21 mouse cellular contexts compared by ENCODE assay signal in genomic region chr7:71232821-71233815, GRCm38 (mm10).
DNase-seq lines count a peak whose midpoint lies in the region; ATAC-seq and TF ChIP-seq lines count a peak whose summit lies in the region.
"Had no signal": no experiment of that assay in that cellular context is flagged by ENCODE, and none has a peak within 500 bp of the region (broad histone marks: within the 10 kb centered on the region; RNA-seq: fewer than 3 reads in every experiment).

No protein-coding gene starts in this region.

- H3K9ac ChIP-seq in heart, embryonic 13.5 days: no peak overlapping the region
- H3K9ac ChIP-seq in limb, embryonic 12.5 days (replicated peaks): no peak overlapping the region
- H3K9ac ChIP-seq in stomach, embryonic 16.5 days (ENCODE audit: low read length): no peak overlapping the region
- H3K9ac ChIP-seq: embryonic facial prominence, embryonic 13.5 days; hindbrain, embryonic 13.5 days; liver, embryonic 14.5 days; neural tube, embryonic 13.5 days had no signal

- H3K4me3 ChIP-seq in heart, embryonic 13.5 days: no peak overlapping the region
- H3K4me3 ChIP-seq in limb, embryonic 12.5 days (replicated peaks): no peak overlapping the region
- no peak overlapping the region for H3K4me3 ChIP-seq in limb, embryonic 10.5 days
- H3K4me3 ChIP-seq in testis, adult 2 months (ENCODE audit: control insufficient read depth, low read depth, low read length): no peak overlapping the region
- no peak overlapping the region for H3K4me3 ChIP-seq in stomach, embryonic 16.5 days (replicated peaks; ENCODE audit: low read length)
- H3K4me3 ChIP-seq: embryonic facial prominence, embryonic 13.5 days; forebrain, embryonic 10.5 days; hindbrain, embryonic 13.5 days; megakaryocyte, embryonic 14.5 days; neural tube, embryonic 13.5 days had no signal

- 65% methylated on average over 8 of the region's 8 CpGs for WGBS in heart, embryonic 13.5 days
- WGBS in limb, embryonic 12.5 days: 63% methylated on average over 8 of the region's 8 CpGs
- WGBS in limb, embryonic 10.5 days: 76% methylated on average over 8 of the region's 8 CpGs
- 48% methylated on average over 8 of the region's 8 CpGs for WGBS in stomach, embryonic 16.5 days

- ATAC-seq in heart, embryonic 13.5 days (ENCODE audit: extremely low read depth, insufficient number of reproducible peaks, low FRiP score, low TSS enrichment): no peak
- ATAC-seq in limb, embryonic 12.5 days (ENCODE audit: insufficient number of reproducible peaks, insufficient read depth, low FRiP score, low TSS enrichment, low read depth): no peak
- no peak for ATAC-seq in stomach, embryonic 16.5 days (ENCODE audit: insufficient read depth, low FRiP score)
- ATAC-seq in frontal cortex, adult (ENCODE audit: low TSS enrichment): no peak
- ATAC-seq: CD4-positive, CD25-positive, alpha-beta regulatory T cell, adult 4 months; intestine, postnatal 0 days; midbrain, embryonic 16.5 days had no signal

- no peak for TF ChIP-seq CTCF in testis, adult 2 months (IDR thresholded peaks at IDR 0.05; ENCODE audit: control insufficient read depth, insufficient read depth, insufficient replicate concordance, low read depth, low read length)

- H3K27me3 ChIP-seq in heart, embryonic 13.5 days (replicated peaks): 0 out of 2 replicates have a peak, but pooled peaks cover 7% of the 10 kb centered on the region
- no peaks in the 10 kb centered on the region; the same call in 1 of the 2 replicates for H3K27me3 ChIP-seq in limb, embryonic 12.5 days
- H3K27me3 ChIP-seq in limb, embryonic 10.5 days (ENCODE audit: low read depth, poor library complexity, severe bottlenecking): no peaks in the 10 kb centered on the region
- no peaks in the 10 kb centered on the region for H3K27me3 ChIP-seq in testis, adult 2 months (ENCODE audit: control insufficient read depth, insufficient read depth, low read length)
- no peaks in the 10 kb centered on the region for H3K27me3 ChIP-seq in stomach, embryonic 16.5 days (ENCODE audit: control insufficient read depth, insufficient read depth, low read length)
- H3K27me3 ChIP-seq: embryonic facial prominence, embryonic 13.5 days; hindbrain, embryonic 13.5 days; megakaryocyte, embryonic 14.5 days; neural tube, embryonic 13.5 days had no signal

- DNase-seq in heart, adult 18-20 months: no peak
- no peak for DNase-seq in limb, embryonic 10.5 days (ENCODE audit: low spot score)
- DNase-seq in testis, postnatal 14 days (ENCODE audit: low spot score): no peak
- DNase-seq: adrenal gland, adult 2 months; cerebellum, adult 18-20 months; gastrocnemius, postnatal 36 days; thymus, postnatal 14 days had no signal

- no peaks in the 10 kb centered on the region for H3K36me3 ChIP-seq in heart, embryonic 13.5 days
- no peaks in the 10 kb centered on the region for H3K36me3 ChIP-seq in limb, embryonic 12.5 days
- H3K36me3 ChIP-seq in limb, embryonic 10.5 days: no peaks in the 10 kb centered on the region
- H3K36me3 ChIP-seq in testis, adult 2 months (ENCODE audit: control insufficient read depth, insufficient read depth, low read length): no peaks in the 10 kb centered on the region
- no peaks in the 10 kb centered on the region for H3K36me3 ChIP-seq in stomach, embryonic 16.5 days (ENCODE audit: control insufficient read depth, insufficient read depth, low read length)
- H3K36me3 ChIP-seq: embryonic facial prominence, embryonic 13.5 days; forebrain, embryonic 10.5 days; hindbrain, embryonic 13.5 days; neural tube, embryonic 13.5 days had no signal

- no peaks in the 10 kb centered on the region for H3K9me3 ChIP-seq in heart, embryonic 13.5 days
- H3K9me3 ChIP-seq in limb, embryonic 12.5 days: no peaks in the 10 kb centered on the region
- no peaks in the 10 kb centered on the region for H3K9me3 ChIP-seq in limb, embryonic 10.5 days (replicated peaks)
- no peaks in the 10 kb centered on the region for H3K9me3 ChIP-seq in stomach, embryonic 16.5 days (replicated peaks; ENCODE audit: control insufficient read depth, low read length)
- H3K9me3 ChIP-seq: embryonic facial prominence, embryonic 13.5 days; forebrain, embryonic 10.5 days; hindbrain, embryonic 13.5 days; megakaryocyte, embryonic 14.5 days; neural tube, embryonic 13.5 days had no signal

- no peak for TF ChIP-seq POLR2A in testis, adult 2 months (IDR thresholded peaks at IDR 0.05; ENCODE audit: control insufficient read depth, low read depth, low read length)

- peaks cover 52% of the 10 kb centered on the region for H3K4me1 ChIP-seq in heart, embryonic 13.5 days
- H3K4me1 ChIP-seq in limb, embryonic 12.5 days (replicated peaks): peaks cover 53% of the 10 kb centered on the region
- peaks cover 50% of the 10 kb centered on the region for H3K4me1 ChIP-seq in limb, embryonic 10.5 days
- no peaks in the 10 kb centered on the region for H3K4me1 ChIP-seq in testis, adult 2 months (ENCODE audit: control insufficient read depth, insufficient read depth, low read length)
- peaks cover 11% of the 10 kb centered on the region; the same call in 1 of the 2 replicates for H3K4me1 ChIP-seq in stomach, embryonic 16.5 days (ENCODE audit: control insufficient read depth, insufficient read depth, low read length)
- H3K4me1 ChIP-seq: embryonic facial prominence, embryonic 13.5 days had no signal

- H3K4me2 ChIP-seq in heart, embryonic 13.5 days: no peak overlapping the region
- no peak overlapping the region for H3K4me2 ChIP-seq in limb, embryonic 12.5 days
- H3K4me2 ChIP-seq in stomach, embryonic 16.5 days (ENCODE audit: low read depth, low read length): no peak overlapping the region
- H3K4me2 ChIP-seq: embryonic facial prominence, embryonic 13.5 days; hindbrain, embryonic 13.5 days; neural tube, embryonic 13.5 days had no signal

- peak overlapping the region; percentile 67 for H3K27ac ChIP-seq in heart, embryonic 13.5 days (replicated peaks)
- 0 out of 2 replicates have a peak overlapping the region, but pooled peaks have one; percentile 0 for H3K27ac ChIP-seq in limb, embryonic 12.5 days
- no peak overlapping the region for H3K27ac ChIP-seq in limb, embryonic 10.5 days
- H3K27ac ChIP-seq in testis, adult 2 months (ENCODE audit: control insufficient read depth, insufficient read depth, low read depth, low read length): peak overlapping the region; percentile 62
- peak overlapping the region; percentile 4; the same call in 1 of the 2 replicates for H3K27ac ChIP-seq in stomach, embryonic 16.5 days (ENCODE audit: low read length)
- H3K27ac ChIP-seq: embryonic facial prominence, embryonic 13.5 days; forebrain, embryonic 10.5 days; hindbrain, embryonic 13.5 days; liver, embryonic 14.5 days; neural tube, embryonic 13.5 days had no signal
